Mouse (Mus musculus) left cerebral cortex, adult 2 months (tissue): Measurements from ENCODE around the gene Usp21. TPM values are rescaled to one million over a fixed set of nuclear protein-coding genes. Genes with fewer than 3 reads are reported as not detected.

Source experiments
- DNase-seq, 2 experiments: peaks; one replicate each; pipeline ENCODE4 v3.0.0; 2021 to 2022; ENCODE audit warnings: low spot score in 2 of 2, mixed read lengths in 1 of 2; ENCODE audit errors: extremely low spot score in 1 of 2
- H3K27ac ChIP-seq: fragments of 200-600 bp; 2 replicates; pipeline ENCODE4 v1.8.1; 2022
- H3K4me3 ChIP-seq: fragments of 200-600 bp; 2 replicates; pipeline ENCODE4 v1.8.1; 2022
- CTCF ChIP-seq: fragments of 200-600 bp; IDR thresholded peaks from 2 replicates; pipeline ENCODE4 v1.8.1; 2022; ENCODE audit warnings: antibody characterized with exemption, mild to moderate bottlenecking, moderate library complexity
- intact Hi-C: fragments of 180-260 bp; cut with DNase I; formaldehyde crosslinking; loops from one replicate; pipeline ENCODE4 v1.15.1; 2025
- total RNA-seq, 2 experiments: library from RNA; stranded (reverse); gene quantifications; 2 replicates each; pipeline ENCODE4 v1.2.3; 2021

The Usp21 gene
- total RNA-seq, 2 experiments from 2014 or later: 59.8 to 65.7 TPM

GRCm38 (mm10) chr1:171262594-171263130, 25.1 kb downstream of the Usp21 start:
- intact Hi-C loops: no loop called here
- H3K27ac ChIP-seq: peak overlapping the region; percentile 65
- peak; percentile 72 to 82 for DNase-seq

GRCm38 (mm10) chr1:171260316-171260715, 27.5 kb downstream of the Usp21 start:
- intact Hi-C loops: no loop called here
- no peak for TF ChIP-seq CTCF
- DNase-seq: no peak
- Histone ChIP-seq H3K27ac (no peak overlapping the region), H3K4me3 (no peak overlapping the region)

More at GRCm38 (mm10) chr1:171262594-171263130, 25.1 kb downstream of the Usp21 start:
- TF ChIP-seq CTCF: no peak
- H3K4me3 ChIP-seq: peak overlapping the region; percentile 21

GRCm38 (mm10) chr1:171258921-171259320, 28.9 kb downstream of the Usp21 start:
- intact Hi-C loops: no loop called here
- DNase-seq: no peak
- TF ChIP-seq CTCF: no peak
- H3K27ac ChIP-seq: no peak overlapping the region
- H3K4me3 ChIP-seq: no peak overlapping the region

- Histone ChIP-seq H3K4me3 (no peak overlapping the region), H3K27ac (no peak overlapping the region)
- intact Hi-C loops: loop anchor here (2.0 kb wide), 3 partner anchors 35 to 147 kb away; partner anchors contain the start of gene Tomm40l
- no peak for TF ChIP-seq CTCF
- no peak for DNase-seq
Measured at GRCm38 (mm10) chr1:171257781-171258180, 30.0 kb downstream of the Usp21 start.

- intact Hi-C loops: loop anchor here (2.0 kb wide), 3 partner anchors 34 to 146 kb away; partner anchors contain the start of gene Tomm40l
- H3K27ac ChIP-seq: no peak overlapping the region
- no peak overlapping the region for H3K4me3 ChIP-seq
- peak; percentile 47 to 57 for DNase-seq
- peak; percentile 93 for TF ChIP-seq CTCF
Measured at GRCm38 (mm10) chr1:171256937-171257548, 30.7 kb downstream of the Usp21 start.

GRCm38 (mm10) chr1:171256095-171256818, 31.5 kb downstream of the Usp21 start:
- H3K27ac ChIP-seq: no peak overlapping the region
- DNase-seq: no peak
- peak; percentile 8; the same call in 1 of the 2 replicates for TF ChIP-seq CTCF
- intact Hi-C loops: loop anchor here (2.0 kb wide), 3 partner anchors 33 to 145 kb away; partner anchors contain the start of gene Tomm40l
- no peak overlapping the region for H3K4me3 ChIP-seq

- intact Hi-C loops: no loop called here
- no peak for TF ChIP-seq CTCF
- no peak for DNase-seq
- H3K4me3 ChIP-seq: no peak overlapping the region; the same call in 1 of the 2 replicates
- H3K27ac ChIP-seq: peak overlapping the region; percentile 37
Measured at GRCm38 (mm10) chr1:171252415-171252814, 35.4 kb downstream of the Usp21 start.

GRCm38 (mm10) chr1:171251594-171252324, 36.0 kb downstream of the Usp21 start:
- no peak for DNase-seq
- peak overlapping the region; percentile 39 for H3K4me3 ChIP-seq
- H3K27ac ChIP-seq: peak overlapping the region; percentile 37
- TF ChIP-seq CTCF: no peak
- intact Hi-C loops: no loop called here

- intact Hi-C loops: no loop called here
- no peak for TF ChIP-seq CTCF
- peak within 1 kb of the TSS; percentile 37 for H3K27ac ChIP-seq
Measured at GRCm38 (mm10) chr1:171250680-171251593, 36.9 kb downstream of the Usp21 start, which contains the start of gene Ndufs2. Gene Ndufs2, minus strand, starts transcription at chr1:171251388.

GRCm38 (mm10) chr1:171249913-171250600, 37.7 kb downstream of the Usp21 start, which contains the start of gene Adamts4:
Gene Adamts4, plus strand, starts transcription at chr1:171250421.
- intact Hi-C loops: no loop called here
- Histone ChIP-seq H3K27ac (peak within 1 kb of the TSS; percentile 37), H3K4me3 (peak within 1 kb of the TSS; percentile 39)
- no peak for TF ChIP-seq CTCF
- DNase-seq: peak; percentile 49 to 58

More at GRCm38 (mm10) chr1:171250680-171251593, 36.9 kb downstream of the Usp21 start, which contains the start of gene Ndufs2:
- H3K4me3 ChIP-seq: peak within 1 kb of the TSS; percentile 39
- no peak for DNase-seq
